Mouse (Mus musculus): ENCODE measurements around the gene Sox15. TPM values are rescaled to one million over a fixed set of nuclear protein-coding genes. Genes with fewer than 3 reads are reported as not detected.
A peak's percentile ranks its signal among the peaks of the same experiment; 100 is the strongest.

Gene Sox15
- total RNA-seq (2014; rRNA removed) (0.27 TPM in 1 of 2 replicates, not detected in the other), polyA plus RNA-seq (2015; fragmentation: Nextera tagmentation; extraction: Ambion mirVana) (0.19 and 0.20 TPM in 2 replicates)

DNA sequence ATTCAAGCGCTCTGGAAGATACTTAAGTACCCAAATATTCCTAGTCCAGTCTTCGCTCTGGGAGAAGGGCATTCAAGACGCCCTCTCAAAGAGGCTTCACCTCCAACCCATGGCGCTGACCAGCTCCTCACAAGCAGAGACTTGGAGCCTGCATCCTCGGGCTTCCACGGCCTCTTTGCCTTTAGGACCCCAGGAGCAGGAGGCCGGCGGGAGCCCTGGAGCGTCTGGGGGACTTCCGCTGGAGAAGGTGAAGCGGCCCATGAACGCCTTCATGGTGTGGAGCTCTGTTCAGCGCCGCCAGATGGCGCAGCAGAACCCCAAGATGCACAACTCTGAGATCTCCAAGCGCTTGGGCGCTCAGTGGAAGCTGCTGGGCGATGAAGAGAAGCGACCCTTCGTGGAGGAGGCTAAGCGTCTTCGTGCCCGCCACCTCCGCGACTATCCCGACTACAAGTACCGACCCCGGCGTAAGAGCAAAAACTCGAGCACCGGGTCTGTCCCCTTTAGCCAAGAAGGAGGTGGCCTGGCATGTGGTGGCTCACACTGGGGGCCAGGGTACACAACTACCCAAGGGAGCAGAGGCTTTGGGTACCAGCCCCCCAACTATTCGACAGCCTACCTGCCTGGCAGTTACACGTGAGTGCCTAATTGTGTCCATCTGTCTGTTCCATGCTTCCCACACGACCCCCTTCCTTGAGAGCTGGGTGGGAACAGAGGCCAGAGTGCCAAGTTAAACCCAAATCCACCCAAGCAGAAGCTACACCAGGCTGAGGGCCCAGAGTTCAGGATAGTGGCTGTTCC is at the start of gene Sox15:
Gene Sox15 (plus strand): TSS at position 51 of the 801 bp plus-strand sequence.
- DNase-seq (ENCODE audit: low spot score) = peak; percentile 84
- Histone ChIP-seq H3K9me3 (ENCODE audit: low read length) (no peaks in the 10 kb centered on the region), H3K4me1 (ENCODE audit: insufficient read depth, low read length) (0 out of 2 replicates have a peak, but pooled peaks cover 4% of the 10 kb centered on the region), H3K4me3 (ENCODE audit: low read depth, low read length) (0 out of 2 replicates have a peak within 1 kb of the TSS, but pooled peaks have one; percentile 13), H3K27me3 (ENCODE audit: insufficient read depth, low read length) (no peaks in the 10 kb centered on the region), H3K27ac (ENCODE audit: low read depth, low read length) (peak within 1 kb of the TSS; percentile 14; the same call in 1 of the 2 replicates), H3K4me2 (ENCODE audit: low read depth, low read length, poor library complexity, severe bottlenecking) (peak within 1 kb of the TSS; percentile 36; the same call in 1 of the 2 replicates), H3K9ac (replicated peaks; ENCODE audit: low read length, poor library complexity, severe bottlenecking) (no peak within 1 kb of the TSS), H3K36me3 (ENCODE audit: insufficient read depth, low read length) (peaks cover 44% of the 10 kb centered on the region)
- 0 out of 2 replicates have a peak, but pooled peaks have one; percentile 39 for ATAC-seq (ENCODE audit: low FRiP score)
- 21% methylated on average over 34 of the region's 34 CpGs for WGBS
- peak; percentile 85 for TF ChIP-seq CTCF (IDR thresholded peaks at IDR 0.05)

DNA sequence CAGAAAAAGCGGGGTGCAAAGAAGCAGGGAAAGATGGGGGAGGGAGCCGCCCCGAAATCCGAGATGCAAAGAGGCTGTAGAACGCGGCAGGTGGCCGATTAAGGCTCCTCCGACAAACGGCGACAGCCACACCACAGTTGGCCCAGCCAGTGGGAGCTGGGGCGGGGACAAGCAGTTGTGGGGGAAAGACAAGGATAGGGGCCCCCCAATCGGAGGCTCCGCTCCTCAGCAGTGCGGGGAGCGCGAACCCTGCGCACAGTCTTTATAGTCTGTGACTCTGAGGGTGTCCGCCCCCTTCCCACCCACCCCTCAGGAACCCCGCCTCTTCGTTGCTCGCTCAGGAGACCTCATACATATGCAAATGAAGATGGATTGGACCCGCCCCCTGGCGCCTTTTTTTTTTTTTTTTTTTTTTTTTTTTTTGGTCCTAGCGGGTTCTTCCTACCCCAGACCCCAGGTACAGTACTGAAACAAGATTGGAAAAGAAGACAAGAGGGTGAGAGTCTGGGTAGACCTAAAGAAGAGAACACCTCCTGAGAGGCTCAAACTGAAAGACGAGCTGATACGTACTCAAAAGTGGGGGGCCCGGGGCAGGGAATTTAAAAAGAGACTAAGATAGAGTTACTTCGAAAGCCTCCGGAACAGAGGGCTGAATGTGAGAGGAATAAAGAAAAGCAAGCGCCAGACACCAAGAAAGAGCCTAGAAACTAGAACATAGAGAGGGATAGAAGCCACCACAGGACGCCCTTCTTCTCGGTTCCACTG is 49.2 kb upstream of the Sox15 start, which contains the start of gene Atp1b2:
Gene Atp1b2 (minus strand): TSS at position 217 of the 765 bp plus-strand sequence.
- ATAC-seq (ENCODE audit: low FRiP score) = peak; percentile 91
- peak within 1 kb of the TSS; percentile 80 for H3K4me2 ChIP-seq (ENCODE audit: low read depth, low read length, poor library complexity, severe bottlenecking)
- H3K4me3 ChIP-seq (ENCODE audit: low read depth, low read length) = peak within 1 kb of the TSS; percentile 91
- H3K9me3 ChIP-seq (ENCODE audit: low read length) = no peaks in the 10 kb centered on the region
- 2% methylated on average over 32 of the region's 32 CpGs for WGBS
- DNase-seq (ENCODE audit: low spot score) = peak; percentile 95
- peaks cover 18% of the 10 kb centered on the region for H3K36me3 ChIP-seq (ENCODE audit: insufficient read depth, low read length)
- no peak for TF ChIP-seq CTCF (IDR thresholded peaks at IDR 0.05)
- H3K27me3 ChIP-seq (ENCODE audit: insufficient read depth, low read length) = no peaks in the 10 kb centered on the region
- peaks cover 10% of the 10 kb centered on the region for H3K4me1 ChIP-seq (ENCODE audit: insufficient read depth, low read length)
- peak within 1 kb of the TSS; percentile 90 for H3K9ac ChIP-seq (replicated peaks; ENCODE audit: low read length, poor library complexity, severe bottlenecking)
- H3K27ac ChIP-seq (ENCODE audit: low read depth, low read length) = peak within 1 kb of the TSS; percentile 90

DNA sequence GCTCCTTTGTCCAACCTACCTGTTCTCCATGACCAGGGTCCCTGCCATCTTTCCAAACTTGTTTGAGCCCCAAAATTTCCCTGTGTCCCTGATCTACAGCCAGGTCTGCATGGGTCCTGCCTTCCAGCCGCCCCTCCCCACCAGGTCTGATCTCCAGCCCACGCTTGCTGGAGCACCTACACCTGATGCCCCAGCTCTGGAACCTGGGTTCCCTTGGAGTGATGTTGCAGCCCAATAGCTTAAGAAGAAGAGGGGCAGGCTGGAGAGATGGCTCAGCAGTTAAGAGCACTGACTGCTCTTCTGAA is 48.7 kb upstream of the Sox15 start:
- Histone ChIP-seq H3K36me3 (ENCODE audit: insufficient read depth, low read length) (peaks cover 14% of the 10 kb centered on the region), H3K9ac (replicated peaks; ENCODE audit: low read length, poor library complexity, severe bottlenecking) (no peak overlapping the region), H3K4me2 (ENCODE audit: low read depth, low read length, poor library complexity, severe bottlenecking) (peak overlapping the region; percentile 80), H3K4me1 (ENCODE audit: insufficient read depth, low read length) (peaks cover 10% of the 10 kb centered on the region), H3K4me3 (ENCODE audit: low read depth, low read length) (peak overlapping the region; percentile 91; the same call in 1 of the 2 replicates), H3K27ac (ENCODE audit: low read depth, low read length) (peak overlapping the region; percentile 57; the same call in 1 of the 2 replicates), H3K27me3 (ENCODE audit: insufficient read depth, low read length) (no peaks in the 10 kb centered on the region), H3K9me3 (ENCODE audit: low read length) (no peaks in the 10 kb centered on the region)
- no peak for ATAC-seq (ENCODE audit: low FRiP score)
- 77% methylated on average over 2 of the region's 2 CpGs for WGBS
- DNase-seq (ENCODE audit: low spot score) = no peak
- no peak for TF ChIP-seq CTCF (IDR thresholded peaks at IDR 0.05)

DNA sequence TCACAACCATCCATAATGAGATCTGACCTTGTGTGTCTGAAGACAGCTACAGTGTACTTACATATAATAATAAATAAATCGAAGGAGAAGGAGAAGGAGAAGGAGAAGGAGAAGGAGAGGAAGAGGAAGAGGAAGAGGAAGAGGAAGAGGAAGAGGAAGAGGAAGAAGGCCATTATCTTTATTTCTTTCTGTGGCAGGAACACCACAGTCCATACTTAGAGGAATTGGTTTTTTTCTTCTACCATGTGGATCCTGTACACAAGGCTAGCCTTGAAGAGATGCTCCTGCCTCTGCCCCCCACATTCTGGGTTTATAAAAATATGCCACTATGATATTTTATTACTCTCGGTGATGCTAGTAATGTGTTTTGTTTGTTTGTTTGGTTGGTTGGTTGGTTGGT is 48.3 kb upstream of the Sox15 start:
- no peak overlapping the region for H3K27ac ChIP-seq (ENCODE audit: low read depth, low read length)
- WGBS = 87% methylated on average over 2 of the region's 2 CpGs
- no peak overlapping the region for H3K9ac ChIP-seq (replicated peaks; ENCODE audit: low read length, poor library complexity, severe bottlenecking)
- no peak overlapping the region for H3K4me2 ChIP-seq (ENCODE audit: low read depth, low read length, poor library complexity, severe bottlenecking)
- TF ChIP-seq CTCF (IDR thresholded peaks at IDR 0.05) = no peak
- peaks cover 10% of the 10 kb centered on the region for H3K36me3 ChIP-seq (ENCODE audit: insufficient read depth, low read length)
- H3K4me3 ChIP-seq (ENCODE audit: low read depth, low read length) = no peak overlapping the region
- H3K9me3 ChIP-seq (ENCODE audit: low read length) = no peaks in the 10 kb centered on the region
- peaks cover 10% of the 10 kb centered on the region for H3K4me1 ChIP-seq (ENCODE audit: insufficient read depth, low read length)
- no peaks in the 10 kb centered on the region for H3K27me3 ChIP-seq (ENCODE audit: insufficient read depth, low read length)
- DNase-seq (ENCODE audit: low spot score) (no peak), ATAC-seq (ENCODE audit: low FRiP score) (no peak)

DNA sequence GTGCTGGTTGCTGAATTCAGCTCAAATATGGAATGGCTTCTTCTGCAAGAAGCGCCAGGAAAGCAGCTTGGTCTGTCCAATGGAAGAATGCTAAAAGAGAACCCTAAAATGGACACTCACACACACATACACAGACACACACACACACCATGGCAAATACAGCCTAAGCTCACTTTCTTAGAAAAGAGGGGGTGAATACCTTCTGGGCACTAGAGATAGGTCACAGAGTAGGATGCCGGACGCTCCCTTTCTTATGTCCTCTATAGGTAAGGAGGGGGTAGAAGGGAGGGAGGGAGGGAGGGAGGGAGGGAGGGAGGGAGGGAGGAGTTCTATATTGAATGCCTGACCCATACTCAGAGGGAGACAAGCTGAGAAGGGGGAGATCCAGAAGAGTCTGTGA is 46.6 kb upstream of the Sox15 start:
- Histone ChIP-seq H3K9me3 (ENCODE audit: low read length) (no peaks in the 10 kb centered on the region), H3K4me2 (ENCODE audit: low read depth, low read length, poor library complexity, severe bottlenecking) (no peak overlapping the region), H3K4me3 (ENCODE audit: low read depth, low read length) (no peak overlapping the region), H3K36me3 (ENCODE audit: insufficient read depth, low read length) (no peaks in the 10 kb centered on the region), H3K9ac (replicated peaks; ENCODE audit: low read length, poor library complexity, severe bottlenecking) (no peak overlapping the region), H3K4me1 (ENCODE audit: insufficient read depth, low read length) (peaks cover 10% of the 10 kb centered on the region), H3K27ac (ENCODE audit: low read depth, low read length) (no peak overlapping the region), H3K27me3 (ENCODE audit: insufficient read depth, low read length) (no peaks in the 10 kb centered on the region)
- TF ChIP-seq CTCF (IDR thresholded peaks at IDR 0.05) = no peak
- no peak for ATAC-seq (ENCODE audit: low FRiP score)
- WGBS = 93% methylated on average over 3 of the region's 3 CpGs
- no peak for DNase-seq (ENCODE audit: low spot score)
